Mouse (Mus musculus) heart, embryonic 14.5 days (tissue): Measurements from ENCODE around the gene Sulf2. TPM values are rescaled to one million over a fixed set of nuclear protein-coding genes. Genes with fewer than 3 reads are reported as not detected.

ENCODE experiments used
- ATAC-seq: fragments of 200-750 bp; cut with Nextera tagmentation; 2 replicates; pipeline ENCODE4 v1.8.0; 2017; ENCODE audit warnings: low read depth, moderate TSS enrichment; ENCODE audit not compliant: insufficient number of reproducible peaks, insufficient read depth, low FRiP score
- H3K27ac ChIP-seq, 2 experiments: fragments of 200-500 bp in 1 of 2; fragments of 300-500 bp in 1 of 2; sonication (generic) in 1 of 2; replicated peaks in 1 of 2; 2 replicates each; pipeline ENCODE4 v1.5.1; 2012 to 2014; ENCODE audit warnings: low read depth in 2 of 2, low read length in 2 of 2, control low read depth in 1 of 2, mild to moderate bottlenecking in 1 of 2, mixed read lengths in 1 of 2; ENCODE audit not compliant: control insufficient read depth in 1 of 2, insufficient read depth in 1 of 2
- H3K27me3 ChIP-seq: fragments of 300-500 bp; sonication (generic); 2 replicates; pipeline ENCODE4 v1.6.1; 2014; ENCODE audit warnings: mild to moderate bottlenecking, low read length, control low read depth; ENCODE audit not compliant: control insufficient read depth, insufficient read depth
- H3K36me3 ChIP-seq: fragments of 300-500 bp; sonication (generic); 2 replicates; pipeline ENCODE4 v1.6.1; 2014; ENCODE audit warnings: mild to moderate bottlenecking, control low read depth, low read length, mixed read lengths; ENCODE audit not compliant: control insufficient read depth, insufficient read depth
- H3K4me1 ChIP-seq, 2 experiments: fragments of 200-500 bp in 1 of 2; fragments of 300-500 bp in 1 of 2; sonication (generic) in 1 of 2; 2 replicates each; pipeline ENCODE4 v1.6.1; 2012 to 2014; ENCODE audit warnings: low read length in 2 of 2, control low read depth in 1 of 2, mixed read lengths in 1 of 2; ENCODE audit not compliant: control insufficient read depth in 2 of 2, insufficient read depth in 2 of 2
- H3K4me2 ChIP-seq: fragments of 300-500 bp; sonication (generic); 2 replicates; pipeline ENCODE4 v1.6.1; 2014; ENCODE audit warnings: mild to moderate bottlenecking, low read length
- H3K4me3 ChIP-seq, 2 experiments: fragments of 200-500 bp in 1 of 2; fragments of 300-500 bp in 1 of 2; sonication (generic) in 1 of 2; 2 replicates each; pipeline ENCODE4 v1.5.1; 2012 to 2014; ENCODE audit warnings: low read length in 2 of 2, mild to moderate bottlenecking in 2 of 2, control low read depth in 1 of 2, low read depth in 1 of 2, moderate library complexity in 1 of 2; ENCODE audit not compliant: control insufficient read depth in 1 of 2, insufficient read depth in 1 of 2
- H3K9ac ChIP-seq: fragments of 300-500 bp; sonication (generic); 2 replicates; pipeline ENCODE4 v1.6.1; 2014; ENCODE audit warnings: mild to moderate bottlenecking, low read length
- H3K9me3 ChIP-seq: fragments of 300-500 bp; sonication (generic); 2 replicates; pipeline ENCODE4 v1.6.1; 2016; ENCODE audit warnings: low read length, control low read depth; ENCODE audit not compliant: control insufficient read depth
- WGBS: fragments of 180-500 bp; shearing (Covaris S2); extraction: QIAGEN DNeasy Blood & Tissue Kit; methylation state at CpG from one replicate; pipeline ENCODE4 v1.1.7; 2014; 5-methylcytosine and 5-hydroxymethylcytosine counted together
- polyA plus RNA-seq: library from polyadenylated mRNA; unstranded; fragments of >200 nt; fragmentation: Nextera tagmentation; extraction: Ambion mirVana; gene quantifications from 2 replicates; pipeline ENCODE4 v1.2.1, GENCODE M21; 2014

Gene Sulf2
- polyA plus RNA-seq, 1 experiment from 2014 or later = 115 TPM

GRCm38 (mm10) chr2:166163252-166163651 is 7.8 kb upstream of the Sulf2 start:
- no peaks in the 10 kb centered on the region; a peak in 1 of 4 replicates for H3K4me1 ChIP-seq
- ATAC-seq = no peak
- H3K36me3 ChIP-seq = no peaks in the 10 kb centered on the region
- no peak overlapping the region for H3K4me2 ChIP-seq
- H3K27me3 ChIP-seq = no peaks in the 10 kb centered on the region
- H3K4me3 ChIP-seq = no peak overlapping the region
- H3K9ac ChIP-seq = no peak overlapping the region
- no peaks in the 10 kb centered on the region; the same call in 1 of the 2 replicates for H3K9me3 ChIP-seq
- WGBS = 61% methylated on average over 5 of the region's 5 CpGs
- no peak overlapping the region for H3K27ac ChIP-seq

GRCm38 (mm10) chr2:166162160-166162559 is 6.7 kb upstream of the Sulf2 start:
- Histone ChIP-seq H3K9me3 (no peaks in the 10 kb centered on the region; the same call in 1 of the 2 replicates), H3K4me1 (no peaks in the 10 kb centered on the region; a peak in 2 of 4 replicates), H3K9ac (no peak overlapping the region), H3K27ac (no peak overlapping the region), H3K27me3 (no peaks in the 10 kb centered on the region), H3K4me2 (no peak overlapping the region), H3K4me3 (no peak overlapping the region), H3K36me3 (no peaks in the 10 kb centered on the region)
- ATAC-seq = no peak
- WGBS = 67% methylated on average over 5 of the region's 5 CpGs

- H3K36me3 ChIP-seq = no peaks in the 10 kb centered on the region
- H3K9ac ChIP-seq = no peak overlapping the region
- no peak overlapping the region for H3K4me2 ChIP-seq
- no peaks in the 10 kb centered on the region for H3K27me3 ChIP-seq
- WGBS = 79% methylated on average over 7 of the region's 7 CpGs
- no peak for ATAC-seq
- no peak overlapping the region for H3K27ac ChIP-seq
- H3K4me1 ChIP-seq = peaks cover 5 to 9% of the 10 kb centered on the region in 2 experiments
- no peaks in the 10 kb centered on the region; the same call in 1 of the 2 replicates for H3K9me3 ChIP-seq
- H3K4me3 ChIP-seq = no peak overlapping the region
These were observed 3.8 kb upstream of the Sulf2 start for GRCm38 (mm10) chr2:166159276-166159675.

- H3K9ac ChIP-seq = no peak overlapping the region
These were observed 2.5 kb upstream of the Sulf2 start for GRCm38 (mm10) chr2:166157767-166158561.

GRCm38 (mm10) chr2:166157144-166157543 is 1.7 kb upstream of the Sulf2 start:
- Histone ChIP-seq H3K4me3 (no peak overlapping the region), H3K9ac (no peak overlapping the region), H3K9me3 (no peaks in the 10 kb centered on the region; the same call in 1 of the 2 replicates), H3K4me1 (peaks cover 19 to 26% of the 10 kb centered on the region in 2 experiments), H3K4me2 (no peak overlapping the region), H3K27ac (no peak overlapping the region), H3K36me3 (no peaks in the 10 kb centered on the region), H3K27me3 (no peaks in the 10 kb centered on the region)
- ATAC-seq = no peak
- 82% methylated on average over 2 of the region's 2 CpGs for WGBS

More at GRCm38 (mm10) chr2:166157767-166158561, 2.5 kb upstream of the Sulf2 start:
- Histone ChIP-seq H3K27me3 (no peaks in the 10 kb centered on the region), H3K9me3 (no peaks in the 10 kb centered on the region; the same call in 1 of the 2 replicates), H3K27ac (no peak overlapping the region), H3K4me1 (peaks cover 12 to 18% of the 10 kb centered on the region in 2 experiments), H3K36me3 (no peaks in the 10 kb centered on the region), H3K4me2 (no peak overlapping the region), H3K4me3 (no peak overlapping the region)
- 76% methylated on average over 12 of the region's 12 CpGs for WGBS
- no peak for ATAC-seq

GRCm38 (mm10) chr2:166156122-166156521 is 659 bp upstream of the Sulf2 start:
- H3K4me3 ChIP-seq = peak overlapping the region; percentile 82 to 83

GRCm38 (mm10) chr2:166154749-166155453 is 562 bp downstream of the Sulf2 start:
- under 1% methylated on average over 76 of the region's 95 CpGs for WGBS
- Histone ChIP-seq H3K4me1 (peaks cover 39 to 46% of the 10 kb centered on the region in 2 experiments), H3K9ac (peak overlapping the region; percentile 96), H3K27ac (peak overlapping the region; percentile 77 to 94), H3K4me3 (peak overlapping the region; percentile 82 to 83), H3K9me3 (no peaks in the 10 kb centered on the region; the same call in 1 of the 2 replicates), H3K4me2 (peak overlapping the region; percentile 81), H3K27me3 (no peaks in the 10 kb centered on the region), H3K36me3 (peaks cover 6% of the 10 kb centered on the region; the same call in 1 of the 2 replicates)
- peak; percentile 19; the same call in 1 of the 2 replicates for ATAC-seq

More at GRCm38 (mm10) chr2:166156122-166156521, 659 bp upstream of the Sulf2 start:
- Histone ChIP-seq H3K9ac (peak overlapping the region; percentile 96), H3K4me1 (peaks cover 29 to 36% of the 10 kb centered on the region in 2 experiments), H3K4me2 (peak overlapping the region; percentile 81), H3K27me3 (no peaks in the 10 kb centered on the region), H3K27ac (peak overlapping the region; percentile 41 to 94; a peak in 3 of 4 replicates), H3K9me3 (no peaks in the 10 kb centered on the region; the same call in 1 of the 2 replicates), H3K36me3 (peaks cover 3% of the 10 kb centered on the region; the same call in 1 of the 2 replicates)
- WGBS = 6% methylated on average over 12 of the region's 12 CpGs
- no peak for ATAC-seq
